Mouse (Mus musculus) C2C12 (cell line): ENCODE data around the gene 2510002D24Rik.

Experiments used
- CTCF ChIP-seq: IDR thresholded peaks from one replicate; pipeline ENCODE4 v1.5.1; 2011; ENCODE audit not compliant: control insufficient read depth, insufficient read depth, insufficient read length
- MYOG ChIP-seq: IDR thresholded peaks from one replicate; pipeline ENCODE4 v1.6.1; 2011; ENCODE audit not compliant: control insufficient read depth, insufficient read length; ENCODE audit errors: extremely low read depth

DNA sequence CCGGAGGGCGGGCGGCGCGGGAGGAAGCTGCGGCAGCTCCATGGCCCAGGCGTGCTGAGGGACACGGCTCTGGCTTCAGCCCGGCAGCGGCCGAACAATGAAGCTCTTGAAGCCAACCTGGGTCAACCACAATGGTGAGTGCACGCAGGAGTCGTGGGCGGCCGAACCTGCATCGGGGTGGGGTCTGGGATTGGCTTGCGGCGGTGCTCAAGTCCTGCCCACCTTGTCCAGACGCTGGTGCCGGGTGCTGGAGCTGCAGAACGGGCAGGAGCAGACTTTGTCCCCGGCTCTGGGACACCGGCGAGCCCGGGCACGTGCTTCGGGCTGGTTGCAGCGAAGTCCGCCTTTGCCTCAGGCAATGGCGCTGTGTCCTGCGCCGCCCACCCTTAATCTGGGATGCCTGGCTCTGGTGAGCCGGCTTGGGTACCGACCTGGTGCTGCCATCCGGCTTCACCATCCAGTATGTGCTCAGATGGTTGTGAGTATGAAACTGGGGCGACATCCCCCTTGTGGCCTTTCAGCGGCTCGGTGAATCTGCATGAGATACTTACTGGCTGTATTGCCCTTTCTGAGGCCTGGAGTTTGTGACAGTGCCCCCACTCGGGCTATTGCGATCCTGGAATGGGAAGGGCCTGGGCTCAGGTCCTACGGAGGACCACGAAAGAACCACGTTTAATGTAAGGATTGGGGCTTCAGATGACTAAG is 41.2 kb downstream of the 2510002D24Rik start:
- TF ChIP-seq MYOG (no peak), CTCF (peak; percentile 18)
